Mouse (Mus musculus) E14TG2a.4 (cell line): ENCODE measurements around the gene Grin2a.

Source experiments
- CTCF ChIP-seq: conservative IDR thresholded peaks from 2 replicates; pipeline ENCODE4 v1.5.1; 2014; ENCODE audit warnings: low read length
- NANOG ChIP-seq: IDR thresholded peaks from 2 replicates; pipeline ENCODE4 v1.6.1; 2014; ENCODE audit warnings: borderline replicate concordance, low read length, mixed read lengths
- POU5F1 ChIP-seq: IDR thresholded peaks from 2 replicates; pipeline ENCODE4 v1.6.1; 2014; ENCODE audit warnings: low read length, borderline replicate concordance

DNA sequence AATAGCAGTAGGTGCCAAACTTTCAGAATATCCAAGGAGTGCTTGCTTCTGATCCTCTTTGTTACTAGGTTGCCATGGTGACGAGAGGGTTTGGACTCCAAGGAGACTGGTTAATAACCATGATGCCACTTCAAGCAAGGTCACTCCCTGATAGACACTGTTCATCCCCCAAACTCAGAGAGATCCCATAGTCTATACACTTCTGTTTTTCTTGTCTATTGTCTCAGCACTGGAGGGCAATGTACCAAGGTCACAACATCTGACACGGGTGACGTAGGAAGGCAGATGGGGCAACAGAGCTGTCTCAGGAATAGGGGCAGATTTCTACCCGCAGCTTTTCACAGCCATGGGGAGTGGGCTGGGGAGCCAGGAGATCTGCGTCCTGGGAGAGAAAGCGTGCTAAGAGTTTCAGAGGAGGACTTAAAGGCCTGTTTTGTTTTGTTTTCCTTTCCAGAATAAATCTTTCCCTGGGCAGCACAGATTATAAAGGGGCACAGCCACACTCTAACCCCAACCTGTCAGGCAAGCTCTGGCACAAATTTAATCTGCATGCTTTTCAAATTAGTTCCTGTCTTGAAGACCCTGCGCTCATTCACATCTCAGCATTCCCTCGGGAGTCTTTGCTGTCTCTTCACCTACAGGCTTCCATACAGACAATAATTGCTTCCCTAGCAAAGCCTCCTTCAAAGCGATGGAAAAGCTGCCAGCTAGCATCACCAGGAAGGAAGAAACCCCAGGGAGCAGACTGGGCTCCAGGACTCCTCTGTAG, 461.6 kb downstream of the Grin2a start:
- no peak for TF ChIP-seq CTCF
- TF ChIP-seq POU5F1: no peak
- TF ChIP-seq NANOG: no peak
